Mouse (Mus musculus) liver, postnatal 0 days (tissue): ENCODE results near the gene Prss34.

ENCODE experiments used
- CTCF ChIP-seq: sonication (generic); IDR thresholded peaks from 2 replicates; pipeline ENCODE4 v1.5.1; 2016; ENCODE audit warnings: antibody characterized with exemption, low read depth
- EP300 ChIP-seq: IDR thresholded peaks from 2 replicates; pipeline ENCODE4 v1.6.1; 2016; ENCODE audit warnings: antibody characterized with exemption, low read depth, mild to moderate bottlenecking

DNA sequence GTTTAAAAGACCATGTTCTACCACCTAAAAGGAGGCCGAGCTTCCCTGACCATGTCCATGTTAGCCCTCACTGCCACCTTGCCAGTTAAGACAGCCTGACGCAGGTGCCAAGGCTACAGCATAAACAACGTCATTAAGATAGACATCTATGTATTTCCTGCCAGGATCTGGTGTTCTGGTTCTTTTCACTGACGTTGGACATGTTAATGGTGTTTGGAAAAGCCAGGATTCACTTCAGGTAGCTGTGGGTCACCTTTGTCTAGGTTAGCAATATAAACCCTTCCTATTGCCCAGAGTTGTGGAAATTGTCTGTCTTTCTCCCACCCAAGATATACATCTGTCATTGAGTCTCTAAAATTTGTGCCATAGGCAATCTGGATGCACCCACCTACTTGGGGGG, 10.2 kb downstream of the Prss34 start, which contains the start of gene Prss28:
- no peak for TF ChIP-seq CTCF
- no peak for TF ChIP-seq EP300
